Mouse (Mus musculus): ENCODE measurements at regions not wholly inside any gene's neighbourhood (a gene's known extent, or its start where the extent isn't known, plus 50 kb on each side); places are given as distances from the start of the nearest gene placed in this dataset.

- no peak for DNase-seq (ENCODE audit: low spot score)
Measured at GRCm38 (mm10) chr12:70714281-70714679, 111.0 kb upstream of the Frmd6 start.

- DNase-seq (ENCODE audit: low spot score), result no peak
Measured at GRCm38 (mm10) chr12:70715836-70716235, 109.5 kb upstream of the Frmd6 start.

- no peak for DNase-seq (ENCODE audit: low spot score)
Measured at GRCm38 (mm10) chr12:70718602-70719001, 106.7 kb upstream of the Frmd6 start.

- no peak for DNase-seq (ENCODE audit: low spot score)
Measured at GRCm38 (mm10) chr12:70719255-70719654, 106.1 kb upstream of the Frmd6 start.

- no peak for DNase-seq (ENCODE audit: low spot score)
Measured at GRCm38 (mm10) chr12:70720178-70720894, 105.0 kb upstream of the Frmd6 start.

- DNase-seq (ENCODE audit: low spot score), result no peak
Measured at GRCm38 (mm10) chr12:70725326-70725725, 100.0 kb upstream of the Frmd6 start.

GRCm38 (mm10) chr12:70727496-70728259 lies 97.6 kb upstream of the Frmd6 start:
- no peak for DNase-seq (ENCODE audit: low spot score)

GRCm38 (mm10) chr12:70728407-70728806 lies 96.9 kb upstream of the Frmd6 start:
- DNase-seq (ENCODE audit: low spot score), result no peak

GRCm38 (mm10) chr12:70729961-70730360 lies 95.4 kb upstream of the Frmd6 start:
- DNase-seq (ENCODE audit: low spot score), result no peak

GRCm38 (mm10) chr12:70731498-70731897 lies 93.8 kb upstream of the Frmd6 start:
- no peak for DNase-seq (ENCODE audit: low spot score)

- no peak for DNase-seq (ENCODE audit: low spot score)
Measured at GRCm38 (mm10) chr12:70732591-70732990, 92.7 kb upstream of the Frmd6 start.

- DNase-seq (ENCODE audit: low spot score), result no peak
Measured at GRCm38 (mm10) chr12:70738554-70738953, 86.8 kb upstream of the Frmd6 start.

- no peak for DNase-seq (ENCODE audit: low spot score)
Measured at GRCm38 (mm10) chr12:70739316-70739715, 86.0 kb upstream of the Frmd6 start.

- no peak for DNase-seq (ENCODE audit: low spot score)
Measured at GRCm38 (mm10) chr12:70739766-70740165, 85.5 kb upstream of the Frmd6 start.

- DNase-seq (ENCODE audit: low spot score), result no peak
Measured at GRCm38 (mm10) chr12:70742836-70743235, 82.5 kb upstream of the Frmd6 start.

GRCm38 (mm10) chr12:70745681-70746080 lies 79.6 kb upstream of the Frmd6 start:
- DNase-seq (ENCODE audit: low spot score), result no peak

GRCm38 (mm10) chr12:70749651-70750050 lies 75.7 kb upstream of the Frmd6 start:
- no peak for DNase-seq (ENCODE audit: low spot score)

- DNase-seq (ENCODE audit: low spot score), result no peak
Measured at GRCm38 (mm10) chr12:70750651-70751578, 74.4 kb upstream of the Frmd6 start.

- DNase-seq (ENCODE audit: low spot score), result no peak
Measured at GRCm38 (mm10) chr12:70752266-70752910, 72.9 kb upstream of the Frmd6 start.

GRCm38 (mm10) chr12:70752911-70753290 lies 72.4 kb upstream of the Frmd6 start:
- DNase-seq (ENCODE audit: low spot score), result no peak

GRCm38 (mm10) chr12:70753458-70753857 lies 71.9 kb upstream of the Frmd6 start:
- no peak for DNase-seq (ENCODE audit: low spot score)

- DNase-seq (ENCODE audit: low spot score), result no peak
Measured at GRCm38 (mm10) chr12:70758080-70758479, 67.2 kb upstream of the Frmd6 start.

Data from urinary bladder, adult 2 months (tissue).